In genomic region chr11:98327136-98328030, GRCm38 (mm10) we compare ENCODE assay signal across 9 mouse cellular contexts. TPM values are rescaled to one million over a fixed set of nuclear protein-coding genes. Genes with fewer than 3 reads are reported as not detected.
DNase-seq lines count a peak whose midpoint lies in the region; ATAC-seq lines count a peak whose summit lies in the region.
"Had no signal": no experiment of that assay in that cellular context is flagged by ENCODE, and none has a peak within 500 bp of the region (broad histone marks: within the 10 kb centered on the region; RNA-seq: fewer than 3 reads in every experiment).

No protein-coding gene starts in this region.

- under 1% methylated on average over 96 of the region's 97 CpGs for WGBS in heart, embryonic 11.5 days (ENCODE audit: insufficient replicate concordance)
- 1% methylated on average over 70 of the region's 97 CpGs for WGBS in embryonic facial prominence, embryonic 14.5 days
- under 1% methylated on average over 93 of the region's 97 CpGs for WGBS in limb, embryonic 13.5 days
- WGBS in stomach, embryonic 16.5 days: under 1% methylated on average over 97 of the region's 97 CpGs

- no peak for ATAC-seq in heart, embryonic 11.5 days (replicated peaks; ENCODE audit: insufficient number of reproducible peaks, low FRiP score, low TSS enrichment)
- ATAC-seq in embryonic facial prominence, embryonic 14.5 days (ENCODE audit: low read depth): no peak
- no peak for ATAC-seq in limb, embryonic 13.5 days (ENCODE audit: low FRiP score, low read depth)
- no peak for ATAC-seq in stomach, embryonic 16.5 days (ENCODE audit: insufficient read depth, low FRiP score)

- H3K4me2 ChIP-seq in heart, embryonic 11.5 days: peak overlapping the region; percentile 55
- peak overlapping the region; percentile 45 for H3K4me2 ChIP-seq in embryonic facial prominence, embryonic 14.5 days (ENCODE audit: low read depth, low read length)
- H3K4me2 ChIP-seq in limb, embryonic 13.5 days (replicated peaks): peak overlapping the region; percentile 50
- H3K4me2 ChIP-seq in stomach, embryonic 16.5 days (ENCODE audit: low read depth, low read length): peak overlapping the region; percentile 41

- no peaks in the 10 kb centered on the region for H3K9me3 ChIP-seq in heart, embryonic 11.5 days (replicated peaks; ENCODE audit: control insufficient read depth, low read length)
- no peaks in the 10 kb centered on the region for H3K9me3 ChIP-seq in embryonic facial prominence, embryonic 14.5 days (ENCODE audit: control insufficient read depth, low read length)
- no peaks in the 10 kb centered on the region for H3K9me3 ChIP-seq in limb, embryonic 13.5 days
- no peaks in the 10 kb centered on the region for H3K9me3 ChIP-seq in stomach, embryonic 16.5 days (replicated peaks; ENCODE audit: control insufficient read depth, low read length)

- H3K4me1 ChIP-seq in heart, embryonic 11.5 days (ENCODE audit: control insufficient read depth, insufficient read depth, low read length): peaks cover 19% of the 10 kb centered on the region
- peaks cover 14% of the 10 kb centered on the region; the same call in 1 of the 2 replicates for H3K4me1 ChIP-seq in embryonic facial prominence, embryonic 14.5 days (ENCODE audit: control insufficient read depth, insufficient read depth, low read length)
- H3K4me1 ChIP-seq in limb, embryonic 13.5 days: peaks cover 22% of the 10 kb centered on the region
- H3K4me1 ChIP-seq in stomach, embryonic 16.5 days (ENCODE audit: control insufficient read depth, insufficient read depth, low read length): peaks cover 10% of the 10 kb centered on the region; the same call in 1 of the 2 replicates

- H3K4me3 ChIP-seq in heart, embryonic 11.5 days (ENCODE audit: low read depth, low read length): peak overlapping the region; percentile 29
- peak overlapping the region; percentile 26 for H3K4me3 ChIP-seq in embryonic facial prominence, embryonic 14.5 days (ENCODE audit: low read depth, low read length)
- H3K4me3 ChIP-seq in limb, embryonic 13.5 days: peak overlapping the region; percentile 30
- H3K4me3 ChIP-seq in stomach, embryonic 16.5 days (replicated peaks; ENCODE audit: low read length): peak overlapping the region; percentile 29

- no peak overlapping the region for H3K9ac ChIP-seq in heart, embryonic 11.5 days (ENCODE audit: low read depth, low read length)
- H3K9ac ChIP-seq in embryonic facial prominence, embryonic 14.5 days (ENCODE audit: low read depth, low read length): peak overlapping the region; percentile 34
- H3K9ac ChIP-seq in limb, embryonic 13.5 days: no peak overlapping the region
- H3K9ac ChIP-seq in stomach, embryonic 16.5 days (ENCODE audit: low read length): no peak overlapping the region

- no peak for DNase-seq in heart, postnatal 36 days
- peak; percentile 65 for DNase-seq in ES-CJ7 (ENCODE audit: low read depth, low spot score)
- no peak for DNase-seq in embryonic facial prominence, embryonic 14.5 days (ENCODE audit: low spot score)
- DNase-seq in frontal cortex, postnatal 14 days (ENCODE audit: low spot score in 2 of 2): no peak
- DNase-seq in spleen, postnatal 14 days (ENCODE audit: low spot score in 2 of 2): no peak

- no peaks in the 10 kb centered on the region for H3K36me3 ChIP-seq in heart, embryonic 11.5 days (ENCODE audit: control insufficient read depth, insufficient read depth, low read length)
- no peaks in the 10 kb centered on the region for H3K36me3 ChIP-seq in embryonic facial prominence, embryonic 14.5 days (ENCODE audit: control insufficient read depth, insufficient read depth, low read length)
- H3K36me3 ChIP-seq in limb, embryonic 13.5 days: no peaks in the 10 kb centered on the region
- no peaks in the 10 kb centered on the region for H3K36me3 ChIP-seq in stomach, embryonic 16.5 days (ENCODE audit: control insufficient read depth, insufficient read depth, low read length)

- intact Hi-C loops in heart, postnatal 36 days (cut with DNase I): no loop called here

- H3K27ac ChIP-seq in heart, embryonic 11.5 days (ENCODE audit: low read depth, low read length): no peak overlapping the region
- H3K27ac ChIP-seq in embryonic facial prominence, embryonic 14.5 days (replicated peaks; ENCODE audit: low read depth, low read length): no peak overlapping the region
- H3K27ac ChIP-seq in limb, embryonic 13.5 days: no peak overlapping the region
- no peak overlapping the region for H3K27ac ChIP-seq in stomach, embryonic 16.5 days (ENCODE audit: low read length)

- peaks cover 98% of the 10 kb centered on the region for H3K27me3 ChIP-seq in heart, embryonic 11.5 days (ENCODE audit: control insufficient read depth, insufficient read depth, low read length)
- H3K27me3 ChIP-seq in embryonic facial prominence, embryonic 14.5 days (replicated peaks; ENCODE audit: control insufficient read depth, insufficient read depth, low read length): peaks cover 100% of the 10 kb centered on the region
- H3K27me3 ChIP-seq in limb, embryonic 13.5 days: peaks cover 100% of the 10 kb centered on the region
- H3K27me3 ChIP-seq in stomach, embryonic 16.5 days (ENCODE audit: control insufficient read depth, insufficient read depth, low read length): peaks cover 98% of the 10 kb centered on the region

RNA-seq across cellular contexts. Expression of gene Neurod2, which starts 2.1 kb away (rescaled TPM):
- 0.07 and 0.13 TPM in 2 replicates for polyA plus RNA-seq in heart, embryonic 11.5 days (2014; fragmentation: Nextera tagmentation; extraction: Ambion mirVana)
- total RNA-seq in heart, postnatal 36 days (2021): not detected
- polyA plus RNA-seq in embryonic facial prominence, embryonic 14.5 days (2014; fragmentation: Nextera tagmentation; extraction: Ambion mirVana): 0.10 TPM in 1 of 2 replicates, not detected in the other
- not detected in 2 replicates for polyA plus RNA-seq in limb, embryonic 13.5 days (2015; fragmentation: Nextera tagmentation; extraction: Ambion mirVana)
- 0.06 TPM in 1 of 2 replicates, not detected in the other for polyA plus RNA-seq in stomach, embryonic 16.5 days (2015; fragmentation: Nextera tagmentation; extraction: Ambion mirVana)
- total RNA-seq: hematopoietic stem cell, adult 5-6 weeks had no signal

RNA-seq across cellular contexts. Expression of gene Ppp1r1b, which starts 20.8 kb away (rescaled TPM):
- polyA plus RNA-seq in heart, embryonic 11.5 days (2014; fragmentation: Nextera tagmentation; extraction: Ambion mirVana): 13.6 and 15.3 TPM in 2 replicates
- total RNA-seq in heart, postnatal 36 days (2021): 1 to 10 TPM; 4.6 to 7.0 TPM
- polyA plus RNA-seq in embryonic facial prominence, embryonic 14.5 days (2014; fragmentation: Nextera tagmentation; extraction: Ambion mirVana): 4.1 and 5.1 TPM in 2 replicates
- 1.5 and 1.9 TPM in 2 replicates for polyA plus RNA-seq in limb, embryonic 13.5 days (2015; fragmentation: Nextera tagmentation; extraction: Ambion mirVana)
- 18.7 and 20.3 TPM in 2 replicates for polyA plus RNA-seq in stomach, embryonic 16.5 days (2015; fragmentation: Nextera tagmentation; extraction: Ambion mirVana)

RNA-seq across cellular contexts. Expression of gene Stard3, which starts 30.8 kb away (rescaled TPM):
- polyA plus RNA-seq in heart, embryonic 11.5 days (2014; fragmentation: Nextera tagmentation; extraction: Ambion mirVana): 39.6 and 40.6 TPM in 2 replicates
- 10 to 100 TPM; 21.5 to 26.8 TPM for total RNA-seq in heart, postnatal 36 days (2021)
- polyA plus RNA-seq in embryonic facial prominence, embryonic 14.5 days (2014; fragmentation: Nextera tagmentation; extraction: Ambion mirVana): 31.0 and 32.8 TPM in 2 replicates
- 41.9 and 43.2 TPM in 2 replicates for polyA plus RNA-seq in limb, embryonic 13.5 days (2015; fragmentation: Nextera tagmentation; extraction: Ambion mirVana)
- polyA plus RNA-seq in stomach, embryonic 16.5 days (2015; fragmentation: Nextera tagmentation; extraction: Ambion mirVana): 43.9 and 51.8 TPM in 2 replicates

RNA-seq across cellular contexts. Expression of gene Tcap, which starts 56.2 kb away (rescaled TPM):
- 149 and 151 TPM in 2 replicates for polyA plus RNA-seq in heart, embryonic 11.5 days (2014; fragmentation: Nextera tagmentation; extraction: Ambion mirVana)
- total RNA-seq in heart, postnatal 36 days (2021): 1,000 to 10,000 TPM; 1,783 to 3,188 TPM
- polyA plus RNA-seq in embryonic facial prominence, embryonic 14.5 days (2014; fragmentation: Nextera tagmentation; extraction: Ambion mirVana): 22.8 and 27.7 TPM in 2 replicates
- 11.3 and 12.9 TPM in 2 replicates for polyA plus RNA-seq in limb, embryonic 13.5 days (2015; fragmentation: Nextera tagmentation; extraction: Ambion mirVana)
- polyA plus RNA-seq in stomach, embryonic 16.5 days (2015; fragmentation: Nextera tagmentation; extraction: Ambion mirVana): 0.57 and 9.3 TPM in 2 replicates
- total RNA-seq: hematopoietic stem cell, adult 5-6 weeks had no signal

RNA-seq across cellular contexts. Expression of gene Pnmt, which starts 58.9 kb away (rescaled TPM):
- 3.9 and 4.8 TPM in 2 replicates for polyA plus RNA-seq in heart, embryonic 11.5 days (2014; fragmentation: Nextera tagmentation; extraction: Ambion mirVana)
- 1 to 10 TPM in 1 of 2 experiments, under 1 TPM in 1; 0.76 to 1.6 TPM for total RNA-seq in heart, postnatal 36 days (2021)
- polyA plus RNA-seq in embryonic facial prominence, embryonic 14.5 days (2014; fragmentation: Nextera tagmentation; extraction: Ambion mirVana): 0.49 and 0.59 TPM in 2 replicates
- 1.4 and 1.6 TPM in 2 replicates for polyA plus RNA-seq in limb, embryonic 13.5 days (2015; fragmentation: Nextera tagmentation; extraction: Ambion mirVana)
- polyA plus RNA-seq in stomach, embryonic 16.5 days (2015; fragmentation: Nextera tagmentation; extraction: Ambion mirVana): 0.15 TPM in 1 of 2 replicates, not detected in the other
- total RNA-seq: hematopoietic stem cell, adult 5-6 weeks had no signal
